Mouse (Mus musculus): ENCODE results near the gene Polr2a. TPM values are rescaled to one million over a fixed set of nuclear protein-coding genes. Genes with fewer than 3 reads are reported as not detected.

The Polr2a gene
- polyA plus RNA-seq, 1 experiment, result 69.5 TPM

DNA sequence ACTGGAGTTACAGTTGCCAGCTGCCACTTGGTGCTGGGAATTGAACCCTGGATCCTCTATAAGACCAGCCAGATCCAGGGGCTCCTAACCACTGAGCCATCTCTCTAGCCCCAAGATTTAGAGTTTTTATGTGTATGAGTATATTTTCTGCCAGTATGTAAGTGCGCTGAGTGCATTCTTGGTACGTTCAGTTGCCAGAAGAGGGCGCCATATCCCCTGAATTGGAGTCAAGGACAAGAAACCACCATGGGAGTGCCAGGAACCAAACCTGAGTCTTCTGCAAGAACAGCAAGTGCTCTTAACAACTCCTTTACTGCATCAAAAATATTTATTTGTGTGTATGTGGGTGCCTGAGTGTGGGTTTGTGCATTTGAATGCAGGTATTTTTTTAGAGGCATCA lies 29.4 kb downstream of the Polr2a start:
- TF ChIP-seq TCF12 (IDR thresholded peaks at IDR 0.05; ENCODE audit: insufficient read depth, poor library complexity, severe bottlenecking), result no peak
- TF ChIP-seq REST (IDR thresholded peaks at IDR 0.05; ENCODE audit: insufficient read depth, insufficient read length), result no peak
- TF ChIP-seq SRF (IDR thresholded peaks at IDR 0.05; ENCODE audit: control insufficient read depth, insufficient read length, low read depth), result no peak
- TF ChIP-seq USF1 (IDR thresholded peaks at IDR 0.05; ENCODE audit: low read depth), result no peak
- no peak for TF ChIP-seq MYOG (IDR thresholded peaks at IDR 0.05; ENCODE audit: control insufficient read depth in 1 of 3, insufficient read depth in 1 of 3, insufficient read length in 2 of 3, low read depth in 2 of 3)
- TF ChIP-seq TCF3 (IDR thresholded peaks at IDR 0.05; ENCODE audit: insufficient read length, low read depth), result no peak
- no peak for TF ChIP-seq POLR2AphosphoS2 (IDR thresholded peaks at IDR 0.05; ENCODE audit: insufficient read length, low read depth)
- TF ChIP-seq POLR2A (IDR thresholded peaks at IDR 0.05; ENCODE audit: insufficient read length, low read depth), result no peak
- TF ChIP-seq CEBPB (IDR thresholded peaks at IDR 0.05; ENCODE audit: insufficient read depth, poor library complexity, severe bottlenecking), result no peak
- no peak for TF ChIP-seq MYOD1 (IDR thresholded peaks at IDR 0.05; ENCODE audit: control insufficient read depth in 1 of 3, insufficient read length in 2 of 3, low read depth in 2 of 3)
- no peak for TF ChIP-seq MAX (IDR thresholded peaks at IDR 0.05; ENCODE audit: low read depth)
- TF ChIP-seq E2F4 (IDR thresholded peaks at IDR 0.05; ENCODE audit: insufficient read depth), result no peak
- Histone ChIP-seq H3K4me3 (no peak overlapping the region), H3ac (ENCODE audit: control insufficient read depth, insufficient read length) (no peak overlapping the region), H3K79me2 (ENCODE audit: control insufficient read depth, insufficient read depth) (no peaks in the 10 kb centered on the region), H3K36me3 (ENCODE audit: control insufficient read depth, insufficient read depth) (peaks cover 6% of the 10 kb centered on the region), H3K27me3 (ENCODE audit: control insufficient read depth, insufficient read depth, insufficient read length) (no peaks in the 10 kb centered on the region), H3K4me2 (ENCODE audit: low read depth) (no peak overlapping the region)

DNA sequence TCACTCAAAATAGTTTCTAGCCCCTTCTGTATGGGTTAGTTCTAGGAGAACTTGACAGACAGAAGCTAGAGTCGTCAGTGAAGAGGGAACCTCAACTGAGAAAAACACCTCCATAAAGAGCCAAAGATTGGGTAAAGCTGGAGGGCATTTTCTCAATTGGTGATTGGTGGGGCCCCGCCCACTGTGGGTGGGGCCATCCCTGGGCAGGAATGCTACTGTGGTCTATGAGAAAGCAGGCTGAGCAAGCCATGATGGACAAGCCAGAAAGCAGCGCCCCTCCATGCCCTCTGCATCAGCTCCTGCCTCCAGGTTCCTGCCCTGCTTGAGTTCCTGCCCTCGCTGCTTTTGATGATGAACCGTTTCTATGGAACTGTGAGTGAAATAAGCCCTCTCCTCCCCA lies 32.5 kb downstream of the Polr2a start:
- H3K27me3 ChIP-seq (ENCODE audit: control insufficient read depth, insufficient read depth, insufficient read length), result no peaks in the 10 kb centered on the region
- no peak overlapping the region for H3K4me3 ChIP-seq
- no peaks in the 10 kb centered on the region for H3K79me2 ChIP-seq (ENCODE audit: control insufficient read depth, insufficient read depth)
- no peaks in the 10 kb centered on the region for H3K36me3 ChIP-seq (ENCODE audit: control insufficient read depth, insufficient read depth)
- no peak overlapping the region for H3K4me2 ChIP-seq (ENCODE audit: low read depth)
- TF ChIP-seq TCF12 (IDR thresholded peaks at IDR 0.05; ENCODE audit: insufficient read depth, poor library complexity, severe bottlenecking) (no peak), E2F4 (IDR thresholded peaks at IDR 0.05; ENCODE audit: insufficient read depth) (no peak), SRF (IDR thresholded peaks at IDR 0.05; ENCODE audit: control insufficient read depth, insufficient read length, low read depth) (no peak), POLR2AphosphoS2 (IDR thresholded peaks at IDR 0.05; ENCODE audit: insufficient read length, low read depth) (no peak), POLR2A (IDR thresholded peaks at IDR 0.05; ENCODE audit: insufficient read length, low read depth) (no peak), MYOD1 (IDR thresholded peaks at IDR 0.05; ENCODE audit: control insufficient read depth in 1 of 3, insufficient read length in 2 of 3, low read depth in 2 of 3) (no peak), USF1 (IDR thresholded peaks at IDR 0.05; ENCODE audit: low read depth) (no peak)
- H3ac ChIP-seq (ENCODE audit: control insufficient read depth, insufficient read length), result no peak overlapping the region

- no peak overlapping the region for H3K4me2 ChIP-seq (ENCODE audit: low read depth)
- TF ChIP-seq REST (IDR thresholded peaks at IDR 0.05; ENCODE audit: insufficient read depth, insufficient read length), result no peak
- no peak for TF ChIP-seq SRF (IDR thresholded peaks at IDR 0.05; ENCODE audit: control insufficient read depth, insufficient read length, low read depth)
- no peak for TF ChIP-seq E2F4 (IDR thresholded peaks at IDR 0.05; ENCODE audit: insufficient read depth)
- no peak for TF ChIP-seq POLR2AphosphoS2 (IDR thresholded peaks at IDR 0.05; ENCODE audit: insufficient read length, low read depth)
- no peak for TF ChIP-seq MYOD1 (IDR thresholded peaks at IDR 0.05; ENCODE audit: control insufficient read depth in 1 of 3, insufficient read length in 2 of 3, low read depth in 2 of 3)
- no peak overlapping the region for H3ac ChIP-seq (ENCODE audit: control insufficient read depth, insufficient read length)
- H3K36me3 ChIP-seq (ENCODE audit: control insufficient read depth, insufficient read depth), result no peaks in the 10 kb centered on the region
- H3K4me3 ChIP-seq, result no peak overlapping the region
- no peaks in the 10 kb centered on the region for H3K79me2 ChIP-seq (ENCODE audit: control insufficient read depth, insufficient read depth)
- no peaks in the 10 kb centered on the region for H3K27me3 ChIP-seq (ENCODE audit: control insufficient read depth, insufficient read depth, insufficient read length)
These were observed 35.4 kb downstream of the Polr2a start for GRCm38 (mm10) chr11:69723074-69723473.

- no peak overlapping the region for H3K4me2 ChIP-seq (ENCODE audit: low read depth)
- H3K4me3 ChIP-seq, result no peak overlapping the region
- no peaks in the 10 kb centered on the region for H3K36me3 ChIP-seq (ENCODE audit: control insufficient read depth, insufficient read depth)
These were observed 37.6 kb downstream of the Polr2a start for GRCm38 (mm10) chr11:69720852-69721251.

DNA sequence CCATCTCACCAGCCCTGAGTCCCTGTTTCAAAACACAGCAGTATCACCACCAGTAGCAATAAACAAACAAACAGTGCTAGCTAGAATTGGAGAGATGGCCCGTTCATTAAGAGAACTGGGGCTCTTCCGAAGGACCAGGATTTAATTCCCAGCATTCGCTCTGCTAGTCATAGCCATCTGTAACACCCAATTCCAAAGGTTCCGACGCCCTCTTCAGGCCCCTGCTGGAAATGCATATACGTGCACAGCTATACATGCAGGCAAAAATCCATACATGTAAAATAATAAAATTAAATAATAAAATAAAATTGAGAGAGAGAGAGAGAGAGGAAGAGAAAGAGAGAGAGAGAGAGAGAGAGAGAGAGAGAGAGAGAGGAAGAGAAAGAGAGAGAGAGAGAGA lies 39.0 kb downstream of the Polr2a start:
- H3K27me3 ChIP-seq (ENCODE audit: control insufficient read depth, insufficient read depth, insufficient read length), result no peaks in the 10 kb centered on the region
- no peak overlapping the region for H3ac ChIP-seq (ENCODE audit: control insufficient read depth, insufficient read length)
- no peaks in the 10 kb centered on the region for H3K79me2 ChIP-seq (ENCODE audit: control insufficient read depth, insufficient read depth)
- no peak overlapping the region for H3K4me3 ChIP-seq
- H3K4me2 ChIP-seq (ENCODE audit: low read depth), result no peak overlapping the region
- no peaks in the 10 kb centered on the region for H3K36me3 ChIP-seq (ENCODE audit: control insufficient read depth, insufficient read depth)
- TF ChIP-seq REST (IDR thresholded peaks at IDR 0.05; ENCODE audit: insufficient read depth, insufficient read length) (no peak), MAX (IDR thresholded peaks at IDR 0.05; ENCODE audit: low read depth) (no peak), POLR2A (IDR thresholded peaks at IDR 0.05; ENCODE audit: insufficient read length, low read depth) (no peak), USF1 (IDR thresholded peaks at IDR 0.05; ENCODE audit: low read depth) (no peak), SRF (IDR thresholded peaks at IDR 0.05; ENCODE audit: control insufficient read depth, insufficient read length, low read depth) (no peak), POLR2AphosphoS2 (IDR thresholded peaks at IDR 0.05; ENCODE audit: insufficient read length, low read depth) (no peak), E2F4 (IDR thresholded peaks at IDR 0.05; ENCODE audit: insufficient read depth) (no peak), CEBPB (IDR thresholded peaks at IDR 0.05; ENCODE audit: insufficient read depth, poor library complexity, severe bottlenecking) (no peak), TCF3 (IDR thresholded peaks at IDR 0.05; ENCODE audit: insufficient read length, low read depth) (no peak), TCF12 (IDR thresholded peaks at IDR 0.05; ENCODE audit: insufficient read depth, poor library complexity, severe bottlenecking) (no peak), MYOG (IDR thresholded peaks at IDR 0.05; ENCODE audit: control insufficient read depth in 1 of 3, insufficient read depth in 1 of 3, insufficient read length in 2 of 3, low read depth in 2 of 3) (no peak), MYOD1 (IDR thresholded peaks at IDR 0.05; ENCODE audit: control insufficient read depth in 1 of 3, insufficient read length in 2 of 3, low read depth in 2 of 3) (no peak)

More at GRCm38 (mm10) chr11:69720852-69721251, 37.6 kb downstream of the Polr2a start:
- TF ChIP-seq MAX (IDR thresholded peaks at IDR 0.05; ENCODE audit: low read depth), result no peak
- TF ChIP-seq POLR2A (IDR thresholded peaks at IDR 0.05; ENCODE audit: insufficient read length, low read depth), result no peak
- TF ChIP-seq CEBPB (IDR thresholded peaks at IDR 0.05; ENCODE audit: insufficient read depth, poor library complexity, severe bottlenecking), result no peak
- TF ChIP-seq REST (IDR thresholded peaks at IDR 0.05; ENCODE audit: insufficient read depth, insufficient read length), result no peak
- no peak for TF ChIP-seq TCF3 (IDR thresholded peaks at IDR 0.05; ENCODE audit: insufficient read length, low read depth)
- TF ChIP-seq TCF12 (IDR thresholded peaks at IDR 0.05; ENCODE audit: insufficient read depth, poor library complexity, severe bottlenecking), result no peak
- TF ChIP-seq POLR2AphosphoS2 (IDR thresholded peaks at IDR 0.05; ENCODE audit: insufficient read length, low read depth), result no peak
- TF ChIP-seq MYOG (IDR thresholded peaks at IDR 0.05; ENCODE audit: control insufficient read depth in 1 of 3, insufficient read depth in 1 of 3, insufficient read length in 2 of 3, low read depth in 2 of 3), result no peak
- TF ChIP-seq USF1 (IDR thresholded peaks at IDR 0.05; ENCODE audit: low read depth), result no peak
- TF ChIP-seq SRF (IDR thresholded peaks at IDR 0.05; ENCODE audit: control insufficient read depth, insufficient read length, low read depth), result no peak
- no peak for TF ChIP-seq E2F4 (IDR thresholded peaks at IDR 0.05; ENCODE audit: insufficient read depth)
- no peak for TF ChIP-seq MYOD1 (IDR thresholded peaks at IDR 0.05; ENCODE audit: control insufficient read depth in 1 of 3, insufficient read length in 2 of 3, low read depth in 2 of 3)
- Histone ChIP-seq H3K27me3 (ENCODE audit: control insufficient read depth, insufficient read depth, insufficient read length) (no peaks in the 10 kb centered on the region), H3K79me2 (ENCODE audit: control insufficient read depth, insufficient read depth) (no peaks in the 10 kb centered on the region), H3ac (ENCODE audit: control insufficient read depth, insufficient read length) (no peak overlapping the region)
